Mouse (Mus musculus) neural tube, postnatal 0 days (tissue): Measurements from ENCODE around the gene Filip1. TPM values are rescaled to one million over a fixed set of nuclear protein-coding genes. Genes with fewer than 3 reads are reported as not detected.

Experiments
- polyA plus RNA-seq: library from polyadenylated mRNA; unstranded; fragments of >200 nt; fragmentation: Nextera tagmentation; extraction: Ambion mirVana; gene quantifications from 2 replicates; pipeline ENCODE4 v1.2.1, GENCODE M21; 2015

Filip1 gene
- 3.8 and 4.4 TPM in 2 replicates for polyA plus RNA-seq

GRCm38 (mm10) chr9:80012751-80013150 is at the start of gene Filip1:
TSS of gene Filip1 (minus strand) at chr9:80012851.

DNA sequence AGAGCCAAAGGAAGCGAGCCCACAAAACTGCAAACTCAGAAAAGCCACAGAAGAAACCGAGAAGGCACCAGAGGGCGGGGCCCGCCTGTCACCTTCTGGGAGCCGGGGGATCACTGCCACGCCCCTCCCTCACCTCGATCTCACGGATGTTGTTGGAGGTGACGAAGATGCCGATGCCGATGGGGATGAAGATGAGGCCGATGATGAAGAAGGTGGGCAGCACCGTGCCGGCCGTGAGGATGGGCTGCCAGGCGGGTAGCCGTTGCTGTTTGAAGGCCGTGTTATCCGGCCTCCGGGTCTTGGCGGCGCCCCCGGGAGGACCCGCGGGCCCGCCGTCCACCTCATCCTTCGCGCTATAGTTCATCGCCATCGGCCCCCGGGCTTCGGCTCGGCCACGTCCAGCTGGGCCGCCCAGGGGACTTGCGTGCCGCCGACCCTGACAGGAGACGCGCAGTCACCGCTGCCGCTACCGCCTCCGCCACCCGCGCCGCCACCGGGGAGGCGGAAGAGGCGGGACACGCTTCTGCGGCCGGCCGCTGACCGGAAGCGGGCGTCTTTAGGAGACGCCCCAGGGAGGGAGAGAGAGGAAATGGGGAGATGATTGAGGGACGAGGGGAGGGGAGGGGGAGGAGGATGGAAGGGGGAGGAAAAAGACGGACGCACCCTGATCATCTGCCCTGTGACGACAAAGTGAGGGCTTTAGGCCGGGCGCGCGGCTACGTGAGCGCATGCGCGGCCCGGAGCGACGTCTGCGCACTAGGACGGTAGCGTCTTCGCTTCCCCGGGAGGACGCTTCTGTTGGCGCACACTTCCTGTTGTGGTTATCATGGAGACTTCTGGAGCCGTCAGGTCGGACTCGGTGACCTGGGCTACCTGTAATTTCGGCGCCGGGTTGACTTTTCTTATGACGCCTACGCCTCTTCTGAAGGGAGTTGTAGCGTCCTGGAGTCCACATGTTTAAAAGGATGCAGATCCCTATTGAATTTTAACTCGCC is 219.5 kb downstream of the Filip1 start, which contains the start of gene Tmem30a:
Gene Tmem30a (minus strand): TSS at position 667 of the 995 bp plus-strand sequence.

Other genes with a start within 250 kb of the Filip1 start
- gene Tmem30a, start 219.3 kb downstream of the Filip1 start, polyA plus RNA-seq: 125 and 131 TPM in 2 replicates
- 47.8 and 57.5 TPM in 2 replicates for gene Senp6, start 54.1 kb upstream of the Filip1 start, polyA plus RNA-seq
- 33.4 and 35.1 TPM in 2 replicates for gene Myo6, start 152.2 kb upstream of the Filip1 start, polyA plus RNA-seq